Mouse (Mus musculus): ENCODE results near the gene Col5a1. TPM values are rescaled to one million over a fixed set of nuclear protein-coding genes. Genes with fewer than 3 reads are reported as not detected.

Gene Col5a1
- total and polyA plus RNA-seq, 3 experiments, result 0.30 to 1.8 (median 1.0) TPM

DNA sequence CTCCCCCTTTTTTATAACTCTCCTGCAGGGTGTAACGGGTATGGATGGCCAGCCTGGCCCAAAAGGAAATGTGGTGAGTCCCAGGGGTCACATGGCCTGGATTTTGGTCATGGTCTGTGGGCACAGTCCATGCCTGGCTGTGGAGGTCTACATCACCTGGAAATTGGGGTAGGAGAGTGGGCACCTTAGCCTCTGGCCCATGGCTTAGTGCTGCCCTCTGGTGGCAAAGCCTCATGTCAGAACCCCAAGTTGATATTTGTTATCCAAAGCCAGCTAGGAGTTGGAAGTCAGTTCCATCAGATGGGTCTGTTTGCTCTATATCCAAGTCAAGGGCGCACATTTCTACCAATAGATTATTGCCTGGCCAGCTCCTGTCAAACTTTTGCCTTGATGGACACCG, 87.6 kb downstream of the Col5a1 start:
- Histone ChIP-seq H3K27me3 (ENCODE audit: insufficient read depth, low read length) (no peaks in the 10 kb centered on the region), H3K36me3 (replicated peaks) (no peaks in the 10 kb centered on the region), H3K4me1 (ENCODE audit: insufficient read depth, low read depth, low read length) (peaks cover 73% of the 10 kb centered on the region), H3K9me3 (replicated peaks) (peaks cover 8% of the 10 kb centered on the region), H3K4me3 (ENCODE audit: low read depth, low read length) (no peak overlapping the region)
- no peak for TF ChIP-seq POLR2AphosphoS5 (IDR thresholded peaks at IDR 0.05; ENCODE audit: insufficient replicate concordance, low read depth, low read length)
- peak; percentile 78 for TF ChIP-seq CTCF (IDR thresholded peaks at IDR 0.05; ENCODE audit: low read depth, low read length)
- ATAC-seq (ENCODE audit: extremely low read depth, insufficient number of reproducible peaks, low FRiP score, poor library complexity, severe bottlenecking) (no peak), DNase-seq (ENCODE audit: low spot score) (peak; percentile 44)

- Histone ChIP-seq H3K36me3 (replicated peaks) (no peaks in the 10 kb centered on the region), H3K9me3 (replicated peaks) (peaks cover 8% of the 10 kb centered on the region), H3K4me3 (ENCODE audit: low read depth, low read length) (no peak overlapping the region), H3K27me3 (ENCODE audit: insufficient read depth, low read length) (no peaks in the 10 kb centered on the region), H3K4me1 (ENCODE audit: insufficient read depth, low read depth, low read length) (peaks cover 85% of the 10 kb centered on the region)
- TF ChIP-seq CTCF (IDR thresholded peaks at IDR 0.05; ENCODE audit: low read depth, low read length) (no peak), GATA2 (IDR thresholded peaks at IDR 0.05; ENCODE audit: borderline replicate concordance, low read depth, low read length) (no peak), GATA1 (IDR thresholded peaks at IDR 0.05; ENCODE audit: borderline replicate concordance, low read length) (no peak), TAL1 (conservative IDR thresholded peaks at IDR 0.05; ENCODE audit: low read depth, low read length) (no peak), POLR2AphosphoS5 (IDR thresholded peaks at IDR 0.05; ENCODE audit: insufficient replicate concordance, low read depth, low read length) (no peak)
- ATAC-seq (ENCODE audit: extremely low read depth, insufficient number of reproducible peaks, low FRiP score, poor library complexity, severe bottlenecking) (no peak), DNase-seq (ENCODE audit: low spot score) (no peak)
Observed at GRCm38 (mm10) chr2:27975786-27976185, 89.6 kb downstream of the Col5a1 start.

DNA sequence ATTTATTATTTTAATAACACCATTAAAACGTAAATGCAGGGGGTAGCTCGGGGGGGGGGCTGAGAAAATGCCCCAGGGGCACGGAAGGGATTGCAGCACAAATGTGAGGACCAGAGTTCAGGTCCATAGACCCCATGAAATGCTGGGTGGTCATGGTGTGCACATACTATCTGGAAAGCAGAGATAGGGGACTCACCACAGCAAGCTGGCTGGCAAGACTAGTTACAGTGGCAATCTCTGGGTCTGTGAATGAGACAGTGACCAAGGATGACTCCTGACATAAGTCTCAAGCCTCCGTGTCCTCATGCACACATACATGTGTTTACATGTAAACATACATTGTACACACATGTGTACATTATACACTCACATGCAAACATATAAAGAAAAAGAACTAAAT, 90.3 kb downstream of the Col5a1 start:
- ATAC-seq (ENCODE audit: extremely low read depth, insufficient number of reproducible peaks, low FRiP score, poor library complexity, severe bottlenecking), result no peak
- no peak for TF ChIP-seq GATA1 (IDR thresholded peaks at IDR 0.05; ENCODE audit: borderline replicate concordance, low read length)
- TF ChIP-seq POLR2AphosphoS5 (IDR thresholded peaks at IDR 0.05; ENCODE audit: insufficient replicate concordance, low read depth, low read length), result no peak
- peak; percentile 36; the same call in 1 of the 2 replicates for TF ChIP-seq TAL1 (conservative IDR thresholded peaks at IDR 0.05; ENCODE audit: low read depth, low read length)
- TF ChIP-seq CTCF (IDR thresholded peaks at IDR 0.05; ENCODE audit: low read depth, low read length), result no peak
- Histone ChIP-seq H3K4me1 (ENCODE audit: insufficient read depth, low read depth, low read length) (peaks cover 89% of the 10 kb centered on the region), H3K36me3 (replicated peaks) (no peaks in the 10 kb centered on the region), H3K27me3 (ENCODE audit: insufficient read depth, low read length) (no peaks in the 10 kb centered on the region), H3K4me3 (ENCODE audit: low read depth, low read length) (no peak overlapping the region), H3K9me3 (replicated peaks) (peaks cover 8% of the 10 kb centered on the region)
- no peak for DNase-seq (ENCODE audit: low spot score)

DNA sequence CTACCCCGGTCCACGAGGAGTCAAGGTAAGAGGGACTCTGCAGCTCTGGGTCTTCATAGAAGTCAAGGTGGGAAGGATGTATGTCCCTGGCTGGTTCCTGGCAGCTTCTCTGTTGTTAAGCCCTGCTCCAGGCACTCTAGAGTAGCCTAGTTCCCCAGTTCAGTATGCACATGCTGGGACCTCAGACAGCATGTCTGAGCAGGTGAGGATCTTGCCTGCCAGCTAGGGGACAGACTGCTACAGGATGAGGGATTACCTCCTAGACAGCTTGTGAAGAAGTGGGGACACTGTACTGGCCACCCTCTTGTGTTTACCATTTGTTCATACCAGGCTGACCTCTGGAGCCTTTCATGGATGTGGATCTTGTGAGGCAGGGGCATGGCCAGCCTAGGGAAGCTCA, 94.8 kb downstream of the Col5a1 start:
- Histone ChIP-seq H3K4me1 (ENCODE audit: insufficient read depth, low read depth, low read length) (peaks cover 91% of the 10 kb centered on the region), H3K36me3 (replicated peaks) (no peaks in the 10 kb centered on the region), H3K9me3 (replicated peaks) (peaks cover 8% of the 10 kb centered on the region), H3K4me3 (ENCODE audit: low read depth, low read length) (peak overlapping the region; percentile 13; the same call in 1 of the 2 replicates), H3K27me3 (ENCODE audit: insufficient read depth, low read length) (no peaks in the 10 kb centered on the region)
- DNase-seq (ENCODE audit: low spot score), result no peak
- TF ChIP-seq GATA2 (IDR thresholded peaks at IDR 0.05; ENCODE audit: borderline replicate concordance, low read depth, low read length), result no peak
- TF ChIP-seq POLR2AphosphoS5 (IDR thresholded peaks at IDR 0.05; ENCODE audit: insufficient replicate concordance, low read depth, low read length), result no peak
- no peak for TF ChIP-seq CTCF (IDR thresholded peaks at IDR 0.05; ENCODE audit: low read depth, low read length)
- TF ChIP-seq TAL1 (conservative IDR thresholded peaks at IDR 0.05; ENCODE audit: low read depth, low read length), result no peak
- TF ChIP-seq GATA1 (IDR thresholded peaks at IDR 0.05; ENCODE audit: borderline replicate concordance, low read length), result no peak
- no peak for ATAC-seq (ENCODE audit: extremely low read depth, insufficient number of reproducible peaks, low FRiP score, poor library complexity, severe bottlenecking)

DNA sequence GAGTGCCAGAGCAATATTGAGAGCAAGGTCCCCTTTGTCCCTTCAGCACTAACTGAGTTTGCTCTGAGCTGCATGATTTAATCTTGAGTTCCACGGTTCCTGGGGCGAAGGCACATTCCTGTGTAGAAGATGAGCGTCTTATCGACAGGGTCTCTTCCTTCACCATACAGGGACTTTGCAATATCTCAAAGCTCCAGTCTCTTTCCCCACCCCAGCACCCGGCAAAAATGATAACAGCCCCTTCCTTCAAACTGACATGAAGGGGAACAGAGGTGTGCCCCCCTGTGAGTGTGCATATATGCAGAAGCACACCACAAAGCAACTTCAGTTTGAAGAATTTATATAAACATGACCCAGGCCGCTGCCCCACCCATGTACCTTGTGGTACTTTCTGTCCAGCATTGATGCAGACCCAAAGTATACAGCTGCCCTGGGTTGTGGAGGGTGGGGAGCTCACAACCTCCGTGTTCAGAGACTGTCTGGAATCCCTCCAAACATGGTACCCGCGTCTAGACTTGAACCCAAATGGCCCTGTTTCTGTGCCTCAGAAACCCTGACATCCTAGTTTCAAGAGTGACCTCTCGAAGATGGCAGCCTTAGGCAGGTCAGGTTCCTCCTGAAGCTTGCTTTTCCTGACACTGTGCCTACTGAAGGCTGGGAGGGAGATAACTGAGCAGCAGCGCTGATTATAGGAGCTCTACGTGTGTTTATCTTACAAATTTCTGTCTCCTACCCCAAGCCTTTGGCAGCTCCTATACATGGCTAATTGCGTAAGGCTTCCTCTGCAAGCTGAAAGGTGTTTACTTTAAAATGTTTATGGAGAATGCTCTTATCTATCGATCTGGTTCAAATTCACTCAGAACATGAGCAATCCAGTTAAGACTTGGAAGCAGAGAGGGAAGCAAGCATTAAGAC, 95.7 kb downstream of the Col5a1 start:
- DNase-seq (ENCODE audit: low spot score) (peak; percentile 61), ATAC-seq (ENCODE audit: extremely low read depth, insufficient number of reproducible peaks, low FRiP score, poor library complexity, severe bottlenecking) (peak; percentile 29)
- H3K36me3 ChIP-seq (replicated peaks), result no peaks in the 10 kb centered on the region
- H3K4me1 ChIP-seq (ENCODE audit: insufficient read depth, low read depth, low read length), result peaks cover 91% of the 10 kb centered on the region
- TF ChIP-seq CTCF (IDR thresholded peaks at IDR 0.05; ENCODE audit: low read depth, low read length) (no peak), GATA2 (IDR thresholded peaks at IDR 0.05; ENCODE audit: borderline replicate concordance, low read depth, low read length) (no peak), TAL1 (conservative IDR thresholded peaks at IDR 0.05; ENCODE audit: low read depth, low read length) (peak; percentile 52), POLR2AphosphoS5 (IDR thresholded peaks at IDR 0.05; ENCODE audit: insufficient replicate concordance, low read depth, low read length) (no peak), GATA1 (IDR thresholded peaks at IDR 0.05; ENCODE audit: borderline replicate concordance, low read length) (no peak)
- peaks cover 8% of the 10 kb centered on the region for H3K9me3 ChIP-seq (replicated peaks)
- no peaks in the 10 kb centered on the region for H3K27me3 ChIP-seq (ENCODE audit: insufficient read depth, low read length)
- H3K4me3 ChIP-seq (ENCODE audit: low read depth, low read length), result peak overlapping the region; percentile 3; the same call in 1 of the 2 replicates

DNA sequence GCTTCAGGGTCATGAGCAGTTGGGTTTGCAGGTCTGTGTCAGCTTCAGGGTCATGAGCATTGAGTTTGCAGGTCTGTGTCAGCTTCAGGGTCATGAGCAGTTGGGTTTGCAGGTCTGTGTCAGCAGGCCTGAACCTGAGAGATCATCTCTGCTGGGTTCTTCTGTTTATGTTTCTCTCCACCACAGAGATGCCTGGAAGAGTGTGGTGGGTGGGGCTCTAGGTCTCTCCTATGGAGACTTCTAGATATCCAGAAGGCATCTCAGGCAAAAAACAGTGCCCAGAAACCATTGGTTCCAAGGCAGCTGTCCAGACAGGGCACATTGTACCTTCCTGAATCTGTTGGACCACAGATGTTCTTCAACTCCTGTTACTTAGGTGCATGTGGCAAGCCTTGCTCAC, 96.9 kb downstream of the Col5a1 start:
- ATAC-seq (ENCODE audit: extremely low read depth, insufficient number of reproducible peaks, low FRiP score, poor library complexity, severe bottlenecking) (no peak), DNase-seq (ENCODE audit: low spot score) (no peak)
- Histone ChIP-seq H3K27me3 (ENCODE audit: insufficient read depth, low read length) (no peaks in the 10 kb centered on the region), H3K9me3 (replicated peaks) (no peaks in the 10 kb centered on the region), H3K36me3 (replicated peaks) (no peaks in the 10 kb centered on the region), H3K4me3 (ENCODE audit: low read depth, low read length) (no peak overlapping the region), H3K4me1 (ENCODE audit: insufficient read depth, low read depth, low read length) (peaks cover 91% of the 10 kb centered on the region)
- TF ChIP-seq GATA1 (IDR thresholded peaks at IDR 0.05; ENCODE audit: borderline replicate concordance, low read length) (no peak), GATA2 (IDR thresholded peaks at IDR 0.05; ENCODE audit: borderline replicate concordance, low read depth, low read length) (no peak), TAL1 (conservative IDR thresholded peaks at IDR 0.05; ENCODE audit: low read depth, low read length) (no peak), CTCF (IDR thresholded peaks at IDR 0.05; ENCODE audit: low read depth, low read length) (no peak), POLR2AphosphoS5 (IDR thresholded peaks at IDR 0.05; ENCODE audit: insufficient replicate concordance, low read depth, low read length) (no peak)
